Mouse (Mus musculus) heart, adult 2 months (tissue): Measurements from ENCODE around the gene 4931429L15Rik.

Experiments
- CTCF ChIP-seq: fragments of 200-600 bp; IDR thresholded peaks from 2 replicates; pipeline ENCODE4 v1.8.1; 2022; ENCODE audit warnings: antibody characterized with exemption, mild to moderate bottlenecking, moderate library complexity
- POLR2A ChIP-seq: fragments of 200-500 bp; IDR thresholded peaks from 2 replicates; pipeline ENCODE4 v1.6.1; 2011; ENCODE audit warnings: mild to moderate bottlenecking, low read depth, low read length, control low read depth; ENCODE audit not compliant: insufficient read depth

DNA sequence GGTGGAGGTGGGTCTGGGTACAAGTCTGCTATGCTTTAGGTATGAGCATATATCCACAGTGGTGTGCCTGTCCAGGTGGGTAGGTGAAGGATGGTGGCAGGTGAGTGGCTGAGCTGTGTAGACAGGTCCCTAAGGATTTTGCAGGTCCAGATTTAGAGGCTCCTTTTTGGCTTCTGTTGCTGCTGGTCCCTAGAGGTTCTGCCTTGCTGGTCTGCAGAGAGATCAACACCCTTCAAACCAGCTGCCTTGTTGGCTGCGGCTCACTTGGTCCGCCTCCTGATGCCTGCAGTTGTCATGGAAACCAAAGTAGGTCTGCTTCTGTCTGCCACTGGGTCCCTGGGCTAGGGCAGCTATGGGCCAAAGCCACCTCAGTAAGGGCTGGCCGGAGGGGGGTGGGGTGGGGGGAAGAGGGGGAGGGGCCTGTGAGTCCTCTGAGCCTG is 18.1 kb upstream of the 4931429L15Rik start:
- TF ChIP-seq POLR2A = no peak
- TF ChIP-seq CTCF = no peak
